Mouse (Mus musculus): ENCODE results near the gene Slc22a16.

- no peak for TF ChIP-seq CTCF (IDR thresholded peaks at IDR 0.05; ENCODE audit: control insufficient read depth, insufficient read depth, low read length)
- TF ChIP-seq POLR2A (IDR thresholded peaks at IDR 0.05; ENCODE audit: borderline replicate concordance, control insufficient read depth, low read depth, low read length), result no peak
Observed at GRCm38 (mm10) chr10:40549317-40549716, 20.8 kb upstream of the Slc22a16 start.

Measured in bone marrow, adult 2 months (tissue).